ENCODE assay signal across 8 mouse cellular contexts in genomic region chr7:92866526-92866925, GRCm38 (mm10). TPM values are rescaled to one million over a fixed set of nuclear protein-coding genes. Genes with fewer than 3 reads are reported as not detected.
A peak's percentile ranks its signal among the peaks of the same experiment; 100 is the strongest.
DNase-seq lines count a peak whose midpoint lies in the region.

No protein-coding gene starts in this region.

- peak; percentile 78 for DNase-seq in embryo, embryonic 10 days (ENCODE audit: low spot score)
- DNase-seq in embryo, embryonic 9.5 days (ENCODE audit: extremely low spot score) = no peak
- peak; percentile 33 to 36 for DNase-seq in left cerebral cortex, postnatal 14 days (ENCODE audit: low spot score in 2 of 2)
- DNase-seq in left cerebral cortex, postnatal 4 days = no peak
- DNase-seq in NIH3T3 (ENCODE audit: low read depth) = peak; percentile 86
- peak; percentile 29 for DNase-seq in lung, postnatal 25 days (ENCODE audit: low spot score)
- no peak for DNase-seq in heart, postnatal 25 days (ENCODE audit: low spot score)
- no peak for DNase-seq in adrenal gland, adult 18-20 months (ENCODE audit: low spot score in 2 of 2)

- intact Hi-C loops in left cerebral cortex, postnatal 14 days (cut with DNase I) = loop anchor here (5.0 kb wide), 3 partner anchors 124 to 234 kb away; partner anchors contain the start of gene Rab30
- intact Hi-C loops in left cerebral cortex, postnatal 4 days (cut with DNase I) = loop anchor here (5.0 to 10.0 kb wide), 4 partner anchors 124 to 762 kb away; partner anchors contain the start of genes Ankrd42 and Rab30
- intact Hi-C loops in heart, postnatal 25 days (cut with DNase I) = loop anchor here (2.0 to 10.0 kb wide), 3 partner anchors 194 to 762 kb away; no protein-coding TSS in a partner anchor

RNA-seq across cellular contexts. Expression of gene Ddias, which starts 7.5 kb away (rescaled TPM):
- under 1 TPM; 0.68 to 0.87 TPM for total RNA-seq in left cerebral cortex, postnatal 14 days (2021)
- 1 to 10 TPM; 3.0 to 4.5 TPM for total RNA-seq in left cerebral cortex, postnatal 4 days (2021)
- total RNA-seq in heart, postnatal 25 days (2021) = under 1 TPM; 0.31 to 0.36 TPM
- total RNA-seq in adrenal gland, adult 18-20 months (2021) = under 1 TPM; 0.42 to 0.86 TPM

RNA-seq across cellular contexts. Expression of gene Prcp, which starts 7.7 kb away (rescaled TPM):
- 10 to 100 TPM in 1 of 2 experiments, 1 to 10 TPM in 1; 9.0 to 11.3 TPM for total RNA-seq in left cerebral cortex, postnatal 14 days (2021)
- 10 to 100 TPM; 17.5 to 20.9 TPM for total RNA-seq in left cerebral cortex, postnatal 4 days (2021)
- total RNA-seq in heart, postnatal 25 days (2021) = 10 to 100 TPM; 13.7 to 16.5 TPM
- total RNA-seq in adrenal gland, adult 18-20 months (2021) = 10 to 100 TPM; 12.1 to 13.4 TPM

Comparison
In these comparisons a context has a peak if more than half of its experiments do, and no peak if none do; other contexts are left out.
1. DNase-seq: peak in embryo, embryonic 10 days (single experiment), left cerebral cortex, postnatal 14 days (2 of 2), NIH3T3 (single experiment) and lung, postnatal 25 days (single experiment); none in embryo, embryonic 9.5 days (single experiment), left cerebral cortex, postnatal 4 days (single experiment), heart, postnatal 25 days (single experiment) and adrenal gland, adult 18-20 months (0 of 2).